Mouse (Mus musculus) A20 (cell line): Measurements from ENCODE around the gene Apol7e.
A peak's percentile ranks its signal among the peaks of the same experiment; 100 is the strongest.
"Not testable (repeated sequence)": the region's sequence is repeated elsewhere in the genome, so short reads cannot be mapped to it uniquely, and the experiment has no call there.

Experiments used
- DNase-seq: peaks from one replicate; pipeline ENCODE4 v3.0.0-alpha.2; 2011; ENCODE audit warnings: low read depth, low spot score

The Apol7e gene

DNA sequence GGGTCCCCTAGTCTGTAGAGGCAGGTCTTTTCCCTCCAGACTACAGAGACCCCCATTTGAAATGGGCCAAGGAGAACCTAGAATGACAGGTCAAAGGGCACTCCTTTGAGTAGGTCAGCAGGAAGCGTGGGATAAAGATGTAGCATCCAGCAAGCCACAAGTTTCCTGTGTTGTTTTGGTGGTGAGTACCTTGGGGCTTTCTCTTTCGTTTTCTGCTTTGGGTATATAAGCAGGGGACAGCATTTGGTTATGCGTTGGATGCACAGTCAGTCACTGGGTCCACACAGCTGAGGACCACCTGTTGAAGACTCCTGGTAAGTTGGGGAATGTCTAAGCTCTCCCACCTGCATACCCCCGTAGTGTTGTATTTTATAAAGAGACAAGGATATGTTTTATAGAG, at the start of gene Apol7e:
TSS of gene Apol7e (plus strand) at position 202 of the 400 bp plus-strand sequence.
- DNase-seq, result not testable (repeated sequence)

- not testable (repeated sequence) for DNase-seq
Observed at GRCm38 (mm10) chr15:77651143-77651542, 47.5 kb upstream of the Apol7e start.

- not testable (repeated sequence) for DNase-seq
Observed at GRCm38 (mm10) chr15:77659773-77660172, 38.9 kb upstream of the Apol7e start.

- not testable (repeated sequence) for DNase-seq
Observed at GRCm38 (mm10) chr15:77661841-77662240, 36.8 kb upstream of the Apol7e start.

GRCm38 (mm10) chr15:77674081-77674480, 24.6 kb upstream of the Apol7e start:
- not testable (repeated sequence) for DNase-seq

DNA sequence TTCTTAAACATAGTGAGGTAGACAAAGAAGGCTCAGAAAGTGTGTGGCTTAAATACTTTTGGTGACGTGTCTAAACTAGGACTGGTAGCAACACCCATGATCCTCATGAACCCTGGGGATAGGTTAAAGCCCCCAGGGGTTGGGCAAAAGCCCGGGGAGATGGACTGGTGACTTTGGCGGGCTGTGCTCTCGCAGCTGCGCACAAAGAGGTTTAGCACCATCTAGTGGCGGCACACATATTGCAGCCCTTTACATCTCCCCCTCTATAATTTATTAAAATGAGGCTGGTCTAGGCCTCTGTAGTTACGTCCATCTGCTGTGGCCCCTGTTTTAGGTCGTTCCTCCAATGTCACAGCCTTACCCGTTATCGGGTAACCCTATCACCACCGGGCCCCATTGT, 14.7 kb upstream of the Apol7e start:
- not testable (repeated sequence) for DNase-seq

DNA sequence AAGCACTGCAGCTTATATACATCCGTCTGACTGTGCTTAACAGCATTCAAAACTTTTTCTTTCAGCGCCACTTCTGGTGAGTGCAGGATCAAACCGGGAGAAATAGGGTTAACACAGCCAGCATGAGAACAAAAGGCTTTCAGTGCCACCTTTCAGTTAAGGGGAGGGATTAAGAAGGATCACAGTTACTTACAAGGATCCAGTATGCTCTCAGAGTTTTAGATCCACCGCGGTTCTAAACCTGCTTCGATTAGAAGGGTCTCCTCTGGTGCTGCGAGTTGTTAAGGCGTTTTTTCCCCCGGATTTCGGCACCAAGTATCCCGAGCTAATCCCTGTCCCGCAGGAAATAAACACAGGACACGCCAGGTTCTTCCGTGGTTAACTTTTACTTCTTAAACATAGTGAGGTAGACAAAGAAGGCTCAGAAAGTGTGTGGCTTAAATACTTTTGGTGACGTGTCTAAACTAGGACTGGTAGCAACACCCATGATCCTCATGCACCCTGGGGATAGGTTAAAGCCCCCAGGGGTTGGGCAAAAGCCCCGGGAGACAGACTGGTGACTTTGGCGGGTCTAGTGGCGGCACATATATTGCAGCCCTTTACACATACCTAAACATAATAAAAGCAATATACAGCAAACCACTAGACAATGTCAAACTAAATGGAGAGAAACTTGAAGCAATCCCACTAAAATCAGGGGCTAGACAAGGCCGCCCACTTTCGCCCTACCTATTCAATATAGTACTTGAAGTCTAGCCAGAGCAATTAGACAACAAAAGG, 6.9 kb upstream of the Apol7e start:
- not testable (repeated sequence) for DNase-seq

DNA sequence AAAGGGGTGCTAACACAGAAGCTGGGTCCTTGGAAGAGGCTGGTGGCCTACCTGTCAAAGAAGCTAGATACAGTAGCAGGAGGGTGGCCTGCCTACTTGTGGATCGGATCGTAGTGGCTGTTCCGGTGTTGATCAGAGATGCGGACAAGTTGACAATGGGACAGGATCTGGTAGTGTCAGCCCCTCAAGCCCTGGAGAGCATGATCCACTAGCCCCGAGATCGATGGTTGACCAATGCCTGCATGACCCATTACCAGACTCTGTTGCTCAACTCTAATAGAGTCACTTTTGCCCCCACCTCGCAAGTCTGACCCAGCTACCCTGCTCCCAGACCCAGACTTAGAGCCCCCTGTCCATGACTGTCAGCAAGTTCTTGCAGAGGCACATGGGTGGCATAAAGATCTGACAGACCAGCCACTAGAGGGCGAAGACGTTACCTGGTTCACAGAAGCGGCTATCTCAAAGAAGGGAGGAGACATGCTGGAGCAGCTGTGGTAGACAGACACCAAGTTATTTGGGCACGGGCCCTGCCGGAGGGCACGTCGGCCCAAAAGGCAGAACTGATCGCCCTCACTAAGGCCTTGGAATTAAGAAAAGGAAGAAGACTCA, 3.9 kb upstream of the Apol7e start:
- DNase-seq, result peak; percentile 44

DNA sequence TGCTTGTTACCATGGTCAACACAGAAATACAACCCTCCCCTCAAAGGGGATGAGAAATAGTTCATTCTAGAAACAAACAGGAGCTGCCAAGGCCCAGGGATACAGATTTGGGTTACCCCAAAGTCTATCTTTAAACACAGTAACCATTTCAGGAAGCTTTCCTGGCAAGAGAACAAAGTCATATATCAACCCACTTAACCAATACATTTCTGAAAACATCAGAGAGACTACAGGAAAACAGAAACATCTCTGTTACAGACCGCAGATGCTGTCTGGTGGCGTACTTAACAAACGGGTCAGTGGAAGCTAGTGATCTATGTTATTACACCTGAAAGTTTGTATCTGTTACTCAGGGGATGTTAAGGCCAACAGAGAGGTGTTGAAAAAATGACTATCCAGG, 6.6 kb downstream of the Apol7e start:
- not testable (repeated sequence) for DNase-seq

GRCm38 (mm10) chr15:77708936-77709335, 10.3 kb downstream of the Apol7e start:
- DNase-seq, result not testable (repeated sequence)

GRCm38 (mm10) chr15:77718240-77718639, 19.6 kb downstream of the Apol7e start:
- DNase-seq, result not testable (repeated sequence)

DNA sequence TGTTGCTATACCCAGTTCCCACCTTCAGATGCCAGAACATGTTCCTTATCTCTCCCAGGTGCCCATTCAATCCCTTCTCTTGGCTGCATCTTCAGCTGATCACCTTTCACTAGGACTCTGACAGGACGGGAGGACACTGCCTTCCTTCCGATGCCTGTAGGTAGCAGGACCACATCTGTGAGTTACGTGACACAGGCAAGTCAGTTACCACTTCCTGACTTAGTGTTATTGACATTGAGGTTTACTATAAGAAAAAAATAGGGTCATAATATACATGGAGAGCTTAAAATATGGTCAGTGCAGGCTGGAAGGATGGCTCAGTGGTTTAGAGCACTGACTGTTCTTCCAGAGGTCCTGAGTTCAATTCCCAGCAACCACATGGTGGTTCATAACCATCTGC, 22.9 kb downstream of the Apol7e start:
- DNase-seq, result not testable (repeated sequence)

DNA sequence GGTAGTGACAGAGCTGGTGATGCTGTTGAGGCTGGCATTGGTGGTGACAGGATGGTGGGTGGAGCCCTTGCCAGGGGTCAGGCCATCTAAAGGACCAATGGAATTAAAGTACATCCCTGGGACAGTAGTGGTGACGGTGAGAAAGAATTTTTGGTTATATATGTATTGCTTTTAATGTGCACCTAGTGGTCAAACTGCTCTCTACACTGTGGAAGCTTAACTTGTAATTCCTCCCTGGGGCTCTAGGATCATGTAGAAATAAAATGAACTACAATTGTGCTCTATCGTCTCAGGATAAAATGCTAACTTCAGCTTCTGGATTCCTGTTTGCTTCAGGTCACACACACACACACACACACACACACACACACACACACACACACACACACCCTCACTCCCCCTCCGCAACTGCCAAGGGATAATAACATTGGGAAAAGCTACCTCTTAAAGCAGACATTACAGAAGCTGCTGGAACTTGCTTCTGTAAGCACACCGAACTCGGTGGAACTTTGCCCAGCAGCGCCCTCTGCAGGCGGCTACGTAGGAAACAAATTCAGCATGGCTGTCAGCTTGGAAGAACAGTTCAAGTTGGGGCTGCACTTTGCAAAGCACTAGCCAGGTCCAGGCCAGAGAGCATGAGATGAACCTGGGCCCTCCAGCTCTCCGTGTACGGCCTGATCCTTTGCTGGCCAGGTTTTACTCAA, 25.7 kb downstream of the Apol7e start:
- not testable (repeated sequence) for DNase-seq

GRCm38 (mm10) chr15:77725393-77726020, 26.9 kb downstream of the Apol7e start:
- DNase-seq, result not testable (repeated sequence)

GRCm38 (mm10) chr15:77727139-77727538, 28.5 kb downstream of the Apol7e start:
- peak; percentile 19 for DNase-seq

DNA sequence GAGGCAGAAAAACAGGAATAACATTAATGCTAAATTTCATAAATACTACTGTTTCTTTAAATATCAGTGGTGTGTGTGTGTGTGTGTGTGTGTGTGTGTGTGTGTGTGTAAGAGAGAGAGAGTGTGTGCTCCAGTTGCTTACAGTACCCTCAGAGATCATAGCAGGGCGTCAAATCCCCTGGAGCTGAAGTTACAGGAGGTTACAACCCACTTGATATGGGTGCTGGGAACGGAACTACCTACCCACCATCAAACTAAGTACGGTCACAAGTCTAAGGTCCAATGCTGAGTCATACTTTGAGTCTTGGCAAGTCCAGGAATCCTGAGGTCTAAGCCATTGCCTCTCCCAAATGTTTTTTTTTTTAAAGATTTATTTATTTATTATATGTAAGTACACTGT, 29.1 kb downstream of the Apol7e start:
- DNase-seq, result not testable (repeated sequence)

DNA sequence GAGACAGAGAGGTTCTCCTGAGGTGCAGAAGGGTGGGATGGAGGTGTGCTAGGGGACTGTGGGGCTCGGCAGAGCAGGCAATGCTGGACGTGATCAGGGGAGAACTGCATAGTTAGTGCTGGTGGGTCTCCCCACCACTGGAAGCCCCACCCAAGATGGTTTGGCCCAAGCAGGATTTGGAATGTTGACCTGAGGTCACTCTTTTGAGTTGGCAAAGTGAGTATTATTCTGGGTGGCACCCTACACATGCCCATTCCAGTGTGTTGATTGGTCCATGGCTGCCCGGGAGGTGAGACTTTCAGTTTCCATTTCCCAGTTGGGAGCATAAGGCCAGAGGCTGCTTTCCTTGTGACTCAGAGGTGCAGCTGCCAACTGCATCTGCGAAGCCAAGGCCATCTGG, 30.1 kb downstream of the Apol7e start, which contains the start of gene Apol9b:
TSS of gene Apol9b (plus strand) at position 301 of the 400 bp plus-strand sequence.
- not testable (repeated sequence) for DNase-seq

DNA sequence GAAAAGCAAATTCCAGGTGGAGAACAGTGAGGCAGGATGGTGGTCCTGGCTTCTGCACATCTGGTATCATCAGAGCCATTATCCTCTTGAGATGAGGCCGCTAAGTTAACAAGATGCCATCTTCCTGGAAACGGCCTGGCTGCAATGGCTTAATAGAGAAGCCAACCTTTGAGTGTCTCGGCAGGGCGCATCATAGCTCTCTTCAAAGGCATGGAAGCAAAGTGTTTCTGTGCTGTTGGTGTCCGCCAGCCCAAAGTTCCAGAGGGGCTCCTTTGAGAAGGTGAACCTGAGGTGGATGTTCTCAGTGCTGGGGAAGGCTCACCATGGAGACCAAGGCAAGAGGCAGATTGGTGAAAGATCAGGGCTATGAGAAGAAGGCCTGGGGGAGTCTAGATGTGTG, 32.9 kb downstream of the Apol7e start:
- DNase-seq, result no peak

DNA sequence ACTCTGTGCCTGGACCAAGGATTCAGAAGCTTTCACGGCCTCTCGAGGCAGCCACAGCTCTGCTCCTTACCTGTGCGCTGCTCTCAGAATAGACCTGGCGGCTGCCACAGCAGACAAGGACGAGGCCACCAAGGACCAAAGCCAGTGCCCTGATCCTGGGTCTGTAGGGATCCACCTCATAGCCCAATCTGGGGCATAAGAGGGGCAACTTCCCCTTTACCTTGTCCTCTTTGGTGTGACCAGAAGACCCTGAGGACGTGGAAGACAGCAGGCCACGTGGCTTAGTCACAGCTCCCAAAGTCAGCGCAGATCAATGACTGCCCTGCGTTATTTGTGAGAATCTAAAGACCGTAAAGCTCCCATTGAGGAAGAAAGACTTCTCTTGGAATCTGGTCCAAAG, 34.2 kb downstream of the Apol7e start:
- not testable (repeated sequence) for DNase-seq

DNA sequence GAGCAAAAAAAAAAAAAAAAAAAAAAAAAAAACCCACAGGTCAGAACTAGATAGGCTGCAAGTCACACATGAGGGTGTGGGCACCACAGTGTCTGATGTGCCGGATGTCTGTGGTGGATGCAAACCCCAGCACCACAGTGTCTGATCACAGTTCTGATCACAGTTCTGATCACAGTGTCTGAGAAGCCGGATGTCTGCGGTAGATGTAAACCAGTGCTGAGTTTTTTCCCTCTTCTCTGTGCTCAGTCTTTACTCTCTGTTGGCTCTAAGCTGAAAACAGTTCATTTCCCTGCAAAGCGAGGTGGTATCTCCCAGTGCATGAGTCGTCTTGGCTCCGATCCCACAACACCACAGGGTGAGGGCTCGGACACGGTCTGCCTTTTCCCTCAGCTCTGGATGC, 34.7 kb downstream of the Apol7e start:
- not testable (repeated sequence) for DNase-seq

GRCm38 (mm10) chr15:77733903-77734302, 35.2 kb downstream of the Apol7e start:
- not testable (repeated sequence) for DNase-seq
